Mouse (Mus musculus): ENCODE data around the gene Flna.

Flna gene

DNA sequence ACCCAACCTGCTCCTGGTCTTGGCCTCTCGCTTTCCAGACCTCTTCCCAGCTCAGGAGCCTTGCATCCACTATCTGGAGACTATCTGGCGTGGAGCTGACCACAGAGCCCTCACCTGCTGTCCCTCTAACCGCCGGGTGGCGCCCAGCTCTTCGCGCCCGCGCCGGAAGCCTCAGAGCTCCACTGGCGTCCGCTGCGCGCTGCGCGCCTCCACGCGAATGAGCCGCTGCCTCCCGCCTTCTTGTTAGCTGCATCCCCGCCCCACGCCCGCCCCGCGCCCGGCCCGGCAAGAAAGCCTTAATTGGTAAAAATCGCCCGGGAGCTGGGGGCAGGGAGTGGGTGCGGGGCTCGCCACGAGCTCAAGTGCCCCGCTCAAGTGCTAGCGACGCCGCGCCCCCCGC, at the start of gene Flna:
TSS of gene Flna (minus strand) at position 206 of the 400 bp plus-strand sequence.
- no peak for DNase-seq (ENCODE audit: low spot score)

DNA sequence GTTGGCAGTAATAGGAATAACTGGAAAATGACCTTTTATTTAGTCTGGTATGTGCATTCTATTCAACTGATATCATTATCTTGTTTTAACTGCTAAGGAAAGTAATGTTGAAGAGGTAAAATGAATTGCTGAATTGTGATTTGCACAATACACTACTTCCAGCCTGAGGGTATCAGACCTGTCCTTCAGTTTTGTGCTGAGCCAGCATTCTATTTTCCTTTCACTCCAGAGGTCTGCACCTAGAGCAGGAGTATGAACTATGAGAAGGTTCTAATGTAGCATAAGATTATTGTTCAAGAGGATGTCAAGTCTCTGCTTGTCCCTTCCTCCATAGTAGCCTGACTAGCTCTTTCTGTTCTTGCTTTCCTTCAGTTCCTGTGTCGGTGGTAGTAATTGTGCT, 48.7 kb upstream of the Flna start:
- no peak for DNase-seq (ENCODE audit: low spot score)

DNA sequence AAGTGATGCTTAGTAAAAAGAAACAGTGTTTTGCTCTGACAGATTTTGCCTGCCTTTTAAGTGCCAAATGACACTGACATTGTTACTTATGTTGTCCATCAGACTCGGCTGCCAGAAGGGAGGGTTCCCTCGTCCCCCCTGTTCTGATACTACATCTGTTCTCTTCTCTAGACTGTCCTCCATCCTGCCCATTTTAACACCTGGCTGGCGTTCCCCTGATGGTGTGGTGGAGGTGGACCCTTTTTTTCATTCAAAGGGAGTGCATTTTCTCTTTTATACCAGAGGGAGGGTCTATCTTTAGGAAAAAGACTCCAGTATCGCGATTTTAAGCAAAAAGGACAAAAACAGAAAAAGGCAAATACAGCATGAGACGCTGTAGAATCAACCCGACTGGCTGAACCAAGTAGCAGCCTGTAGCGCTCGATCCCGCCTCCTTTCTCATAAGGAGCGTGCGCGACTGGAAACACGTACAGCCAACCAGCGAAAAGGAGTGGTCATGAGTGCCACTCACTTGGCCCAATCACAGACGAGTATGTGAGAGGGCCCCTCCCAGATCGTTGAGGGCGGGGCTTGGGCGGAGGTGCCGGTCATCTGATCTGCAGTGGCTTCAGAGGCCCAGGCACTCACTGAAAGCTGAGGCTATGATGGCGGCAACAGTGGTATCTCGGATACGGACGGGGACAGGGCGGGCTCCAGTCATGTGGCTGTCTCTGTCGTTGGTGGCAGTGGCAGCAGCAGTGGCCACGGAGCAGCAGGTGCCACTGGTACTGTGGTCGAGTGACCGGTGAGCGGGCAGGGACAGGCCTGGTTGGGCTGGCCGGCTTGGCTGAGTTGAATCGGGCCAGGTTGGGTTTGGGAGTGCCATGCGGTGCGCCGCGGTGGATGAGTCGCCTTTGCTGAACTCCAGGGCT, 47.2 kb upstream of the Flna start, which contains the start of gene Atp6ap1:
TSS of gene Atp6ap1 (plus strand) at position 560 of the 911 bp plus-strand sequence.
- peak; percentile 87 for DNase-seq (ENCODE audit: low spot score)

DNA sequence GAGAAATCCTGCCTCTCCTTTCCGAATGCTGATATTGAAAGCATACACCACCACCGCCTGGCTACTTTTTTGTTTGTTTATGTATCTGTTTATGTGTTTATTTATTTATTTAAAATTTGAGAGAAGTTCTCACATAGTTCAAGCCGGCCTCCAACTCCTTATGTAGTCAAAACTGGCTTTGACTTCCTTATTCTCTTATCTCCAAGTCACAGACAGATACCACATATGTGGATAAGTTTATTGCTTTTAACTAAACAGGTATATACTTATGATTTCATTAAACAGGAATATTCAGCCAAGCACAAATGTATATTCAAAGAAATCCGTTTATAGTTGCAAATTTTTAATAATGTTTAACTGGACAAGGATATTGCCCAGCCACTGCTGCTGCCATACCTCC, 43.8 kb upstream of the Flna start:
- DNase-seq (ENCODE audit: low spot score) = no peak

DNA sequence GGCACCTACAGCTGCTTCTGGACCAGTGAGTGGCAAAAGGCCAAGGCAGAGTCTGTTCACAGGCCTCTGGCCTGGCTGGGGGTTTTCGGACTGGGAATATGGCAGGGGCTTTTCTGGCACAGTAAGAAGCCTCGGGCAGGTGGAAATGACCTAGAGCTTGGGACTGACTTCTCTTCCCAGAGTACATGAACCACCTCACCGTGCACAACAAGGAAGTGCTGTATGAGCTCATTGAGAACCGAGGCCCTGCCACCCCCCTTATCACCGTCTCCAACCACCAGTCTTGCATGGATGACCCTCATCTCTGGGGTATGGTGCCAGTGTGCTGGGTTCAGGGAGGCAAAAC, 33.4 kb upstream of the Flna start:
- DNase-seq (ENCODE audit: low spot score) = no peak

DNA sequence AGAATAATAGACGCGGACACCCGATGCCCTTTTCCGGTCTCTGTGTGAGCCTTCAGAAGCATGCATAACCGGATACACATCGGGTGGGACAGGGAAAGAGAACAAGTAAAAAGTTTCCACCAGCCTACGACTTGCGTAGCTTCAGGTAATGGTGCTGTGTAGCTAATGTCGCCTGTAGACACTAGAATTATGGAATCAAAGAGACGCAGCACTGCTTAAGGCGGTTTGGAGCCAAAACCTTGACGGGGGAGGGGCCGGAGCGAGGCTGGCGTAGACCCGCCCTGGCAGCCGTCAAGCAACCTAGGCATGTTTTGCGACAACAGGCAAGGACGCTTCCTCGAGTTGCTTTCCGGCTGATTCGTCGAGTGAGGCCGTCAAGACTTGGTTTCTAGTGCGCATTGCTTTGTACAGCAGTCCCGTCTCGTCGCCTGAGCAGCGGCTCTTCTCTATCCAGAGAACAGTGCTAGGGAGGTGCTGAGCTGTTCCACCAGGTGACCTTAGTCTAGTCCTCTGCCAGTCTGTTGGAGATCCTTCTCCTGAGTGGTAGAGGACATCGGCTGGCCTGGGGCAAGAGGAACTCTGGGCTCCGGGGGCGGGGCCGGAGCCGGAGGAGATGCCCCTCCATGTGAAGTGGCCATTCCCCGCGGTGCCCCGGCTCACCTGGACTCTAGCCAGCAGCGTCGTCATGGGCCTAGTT, 32.9 kb upstream of the Flna start:
- DNase-seq (ENCODE audit: low spot score) = peak; percentile 65

DNA sequence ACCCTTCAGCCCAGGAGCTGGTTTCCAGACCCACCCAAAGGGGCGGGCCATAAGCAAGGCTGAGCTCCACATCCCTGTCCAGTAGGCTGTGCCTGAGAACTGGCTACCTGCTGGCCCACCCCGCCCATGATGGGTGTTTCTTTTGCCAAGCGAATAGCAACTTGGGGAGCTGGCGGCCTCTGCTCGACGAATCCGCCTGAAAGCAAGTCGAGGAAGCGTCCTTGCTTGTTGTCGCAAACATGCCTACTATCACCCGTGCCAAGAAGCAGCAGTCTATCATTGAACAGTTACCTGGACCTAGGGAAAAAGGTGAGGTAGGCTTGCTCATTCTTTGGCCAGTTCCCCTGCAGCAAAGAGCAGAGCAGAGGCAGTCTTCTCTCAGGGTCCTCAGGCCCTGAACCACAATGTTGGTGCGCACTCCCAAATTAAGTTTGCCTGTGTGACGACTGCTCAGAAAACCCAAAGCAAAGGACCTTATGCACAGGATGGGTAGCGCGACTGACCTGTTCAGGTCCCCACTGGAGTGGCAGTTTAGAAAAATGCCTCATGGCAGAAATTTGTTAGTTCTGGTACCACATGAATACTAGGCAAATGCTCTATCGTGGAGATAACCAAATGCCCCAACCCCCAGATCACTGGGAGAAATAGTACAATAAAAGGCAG, 32.2 kb upstream of the Flna start, which contains the start of the genes Taz and Dnase1l1:
TSS of gene Taz (plus strand) at position 181 of the 663 bp plus-strand sequence.
TSS of gene Dnase1l1 (minus strand) at position 606 of the 663 bp plus-strand sequence.
- DNase-seq (ENCODE audit: low spot score) = peak; percentile 24

DNA sequence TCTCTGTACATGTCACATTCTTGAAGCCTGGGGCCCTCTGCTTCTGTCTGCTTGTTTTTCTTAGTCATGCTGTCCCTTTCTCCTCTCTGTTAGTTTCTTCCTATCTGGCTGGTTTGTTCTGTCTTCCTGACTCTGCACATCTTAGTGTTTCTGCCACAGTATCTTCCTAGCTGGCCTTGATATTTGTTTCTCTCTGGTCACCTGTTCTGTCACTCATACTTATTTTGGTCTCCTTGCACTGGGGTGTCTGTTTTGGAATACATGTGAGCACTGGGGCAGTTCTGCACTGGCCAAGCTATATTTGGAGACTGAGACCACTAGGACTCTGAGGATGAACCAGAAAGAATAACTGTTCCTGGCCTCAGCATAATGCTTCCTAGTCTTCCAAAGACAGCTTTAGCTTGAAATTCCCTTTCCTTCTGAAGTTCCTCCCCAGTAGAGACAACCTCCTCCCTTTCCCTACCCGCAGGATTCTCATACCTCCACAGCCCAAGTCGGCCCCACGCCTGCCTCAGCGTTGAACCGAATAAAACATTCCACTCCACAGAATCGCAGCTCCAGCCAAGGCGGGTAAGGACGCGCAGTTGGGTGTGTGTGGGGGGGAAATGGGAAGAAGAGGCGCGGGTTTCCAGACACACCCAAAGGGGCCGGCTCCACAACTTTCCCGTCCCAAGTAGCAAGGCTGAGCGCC, 31.6 kb upstream of the Flna start:
- DNase-seq (ENCODE audit: low spot score) = no peak

DNA sequence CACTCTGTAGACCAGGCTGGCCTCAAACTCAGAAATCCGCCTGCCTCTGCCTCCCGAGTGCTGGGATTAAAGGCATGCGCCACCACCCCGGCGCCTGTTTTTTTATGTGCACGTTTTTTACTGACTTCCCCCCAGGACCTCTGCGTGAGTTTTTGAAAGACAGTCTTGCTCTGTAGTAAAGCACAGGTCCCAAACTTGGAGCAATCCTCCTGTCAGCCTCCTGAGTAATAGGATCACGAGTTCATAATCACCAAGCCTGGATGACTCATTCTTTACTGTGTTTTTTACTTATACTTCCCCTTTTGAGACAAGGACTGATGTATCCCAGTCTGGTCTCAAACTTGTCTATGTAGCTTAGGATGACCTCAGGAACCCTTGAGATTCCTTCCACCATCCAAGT, 28.3 kb upstream of the Flna start:
- no peak for DNase-seq (ENCODE audit: low spot score)

DNA sequence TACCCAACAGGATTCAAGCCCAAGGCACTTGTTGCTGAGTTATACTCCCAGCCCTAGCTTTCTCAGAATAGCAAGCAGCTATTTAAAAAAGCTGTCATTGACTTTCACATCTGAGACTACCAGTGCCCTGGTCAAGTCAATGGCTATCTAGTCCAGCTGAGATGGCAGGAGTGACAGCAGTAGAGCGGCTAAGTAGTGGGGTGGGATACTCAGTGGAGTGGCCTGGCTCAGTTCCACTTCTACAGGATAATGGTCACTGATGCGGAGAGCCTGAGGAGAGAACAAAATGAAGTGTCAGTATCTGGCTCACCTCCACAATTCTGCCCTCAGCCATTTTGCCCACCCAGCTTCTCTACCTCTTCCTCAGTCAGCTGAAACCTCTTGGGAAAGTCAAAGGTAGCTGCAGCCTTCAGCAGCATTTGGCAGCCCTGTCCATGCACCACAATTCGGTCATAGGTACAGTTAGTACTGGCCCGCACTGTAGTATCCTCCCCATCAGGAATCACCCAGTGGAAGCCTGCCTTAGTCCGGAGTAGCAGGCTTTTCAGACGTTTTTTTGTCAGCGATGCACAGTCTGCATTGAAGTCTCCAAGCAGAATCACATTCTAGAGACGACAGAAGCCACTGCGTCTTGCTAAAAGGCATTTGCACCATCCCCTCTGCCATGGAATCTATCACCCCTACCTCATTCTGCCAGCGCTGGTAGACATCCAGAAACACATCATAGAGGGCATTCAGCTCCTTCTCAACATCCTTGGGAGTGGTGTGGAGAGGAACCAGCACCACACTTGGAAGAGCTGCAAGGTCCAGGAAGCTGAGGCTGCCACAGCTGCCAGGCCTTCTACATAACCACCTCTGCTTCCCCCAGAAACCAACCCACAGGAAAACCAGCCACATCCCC, 24.1 kb upstream of the Flna start:
- no peak for DNase-seq (ENCODE audit: low spot score)

DNA sequence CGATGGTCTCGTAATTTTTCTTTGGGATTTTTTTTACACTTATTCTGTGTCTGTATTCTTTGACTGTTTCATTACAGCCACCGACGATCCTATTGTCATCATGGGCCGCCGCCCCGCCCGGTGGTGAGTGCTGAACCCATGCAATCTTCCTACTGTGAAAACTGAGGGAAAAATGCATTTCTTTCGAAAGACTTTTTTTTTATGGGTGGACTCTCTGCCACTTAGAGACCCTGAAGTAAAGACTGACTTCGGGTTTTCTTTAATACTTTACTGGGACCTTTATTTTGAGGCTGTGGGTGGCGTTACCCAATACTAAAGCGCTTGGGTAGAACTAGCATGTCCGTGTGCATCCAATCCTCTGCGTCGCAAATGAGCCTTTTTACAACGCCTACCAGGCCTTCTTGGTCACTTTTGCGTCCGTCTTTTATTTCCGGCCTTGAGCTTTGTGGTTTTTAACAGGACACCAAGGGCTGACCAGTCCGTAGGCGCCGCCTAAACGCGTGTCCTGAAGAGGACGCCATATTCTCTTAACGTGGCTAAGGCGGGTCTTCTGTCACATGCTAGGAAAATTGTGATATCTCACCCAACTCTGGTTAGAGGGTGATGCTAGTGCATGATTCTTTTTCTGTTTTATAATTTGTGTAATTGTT, 21.4 kb upstream of the Flna start:
- no peak for DNase-seq (ENCODE audit: low spot score)

DNA sequence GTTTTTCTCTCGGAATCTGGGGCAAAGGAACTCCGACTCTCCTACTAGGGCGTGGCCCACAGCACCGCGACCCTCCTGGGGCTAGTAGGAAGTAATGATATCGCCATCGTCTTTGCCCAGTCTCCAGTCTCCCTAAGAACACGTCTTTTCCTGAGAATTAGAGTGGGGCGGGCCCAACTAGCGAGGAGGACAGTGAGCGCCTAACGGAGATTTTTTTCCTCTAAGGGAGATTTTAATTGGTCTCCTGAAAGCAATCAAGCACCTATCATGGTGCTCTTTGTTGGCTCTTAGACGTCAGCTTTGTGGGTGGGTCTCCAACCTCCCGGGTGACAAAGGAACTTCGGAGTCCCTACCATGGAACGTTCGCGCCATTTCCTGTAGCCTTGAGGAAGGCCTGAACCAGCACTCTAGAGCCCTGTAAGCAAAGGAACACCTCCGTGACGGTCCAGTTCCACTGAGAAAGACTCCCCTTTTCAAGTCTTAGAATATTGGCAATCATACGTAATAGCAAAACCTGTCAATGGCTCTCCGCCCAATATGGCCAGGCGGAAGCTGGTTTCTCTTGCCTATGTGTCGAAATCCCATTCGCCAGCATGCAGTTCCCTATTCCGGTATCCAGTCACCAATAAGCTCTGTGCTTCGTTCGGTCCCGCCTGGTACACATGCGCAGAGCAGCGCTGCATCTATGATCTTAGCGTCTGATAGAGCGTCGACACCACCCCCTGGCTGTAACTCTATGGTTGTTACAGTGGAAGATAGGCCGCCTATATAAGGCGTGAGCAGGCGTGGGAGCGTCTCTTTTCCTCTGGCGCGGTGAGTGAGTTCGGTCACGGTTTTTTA, 20.7 kb upstream of the Flna start, which contains the start of gene Rpl10:
TSS of gene Rpl10 (plus strand) at position 751 of the 840 bp plus-strand sequence.
- peak; percentile 92 for DNase-seq (ENCODE audit: low spot score)

DNA sequence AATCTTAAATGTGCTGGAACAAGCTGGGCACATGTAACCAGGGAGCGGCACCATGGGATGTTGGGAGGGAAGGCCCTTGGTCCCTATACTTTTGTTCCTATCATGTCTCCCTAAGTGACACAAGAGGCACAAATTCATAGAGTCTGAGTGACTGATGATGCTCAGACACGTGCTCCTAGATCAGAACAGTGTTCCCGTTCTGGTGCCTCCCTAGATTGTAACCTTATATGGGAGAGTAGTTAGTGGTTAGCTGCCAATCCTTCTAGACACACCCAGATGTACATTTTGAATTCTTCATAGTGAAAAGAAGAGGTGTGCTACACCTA, 20.1 kb upstream of the Flna start:
- DNase-seq (ENCODE audit: low spot score) = no peak

DNA sequence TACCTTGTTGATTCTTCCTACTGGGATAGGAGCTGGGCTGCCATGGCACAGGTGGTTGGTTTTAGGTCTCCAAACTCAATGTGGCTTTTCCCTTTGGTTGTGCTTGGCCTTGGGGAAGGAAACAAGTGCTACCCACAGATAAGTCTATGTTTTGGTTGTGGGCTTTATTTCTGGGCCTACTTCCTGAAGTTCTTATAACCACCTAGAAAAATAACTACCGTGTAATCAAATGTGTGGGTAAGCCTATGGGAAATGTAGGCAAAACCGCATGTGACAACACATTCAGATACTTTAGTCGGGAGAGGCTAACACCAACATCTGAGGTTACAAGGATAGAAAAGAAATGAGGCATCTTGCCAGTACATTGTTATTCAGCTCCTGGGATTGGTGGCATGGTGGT, 8.1 kb upstream of the Flna start:
- DNase-seq (ENCODE audit: low spot score) = no peak

DNA sequence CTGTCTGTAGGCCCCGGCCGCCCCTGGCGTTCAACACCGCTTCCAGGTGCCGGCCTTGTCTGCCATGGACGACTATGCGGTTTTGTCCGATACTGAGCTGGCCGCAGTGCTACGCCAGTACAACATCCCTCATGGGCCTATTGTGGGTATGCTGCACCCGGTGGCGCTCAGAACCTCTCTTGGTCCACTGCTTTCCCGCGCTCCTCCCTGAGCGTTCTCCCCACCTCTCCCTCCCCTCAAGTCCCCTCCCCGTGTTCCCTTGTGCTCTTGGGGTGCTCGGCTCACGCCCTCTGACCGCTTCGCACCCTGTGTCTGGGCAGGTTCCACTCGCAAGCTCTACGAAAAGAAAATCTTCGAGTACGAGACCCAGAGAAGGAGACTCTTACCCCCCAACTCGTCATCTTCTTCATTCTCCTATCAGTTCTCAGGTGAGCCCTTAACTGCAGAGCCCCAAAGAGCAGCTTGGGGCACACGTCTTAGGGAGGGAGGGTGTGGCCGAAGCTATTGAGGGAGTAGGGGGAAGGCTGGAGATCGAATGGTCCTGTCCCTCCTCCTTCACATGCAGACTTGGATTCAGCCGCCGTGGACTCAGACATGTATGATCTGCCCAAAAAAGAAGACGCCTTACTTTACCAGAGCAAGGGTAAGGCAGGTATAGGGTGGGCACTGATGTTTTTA, 5.4 kb upstream of the Flna start:
- DNase-seq (ENCODE audit: low spot score) = no peak

DNA sequence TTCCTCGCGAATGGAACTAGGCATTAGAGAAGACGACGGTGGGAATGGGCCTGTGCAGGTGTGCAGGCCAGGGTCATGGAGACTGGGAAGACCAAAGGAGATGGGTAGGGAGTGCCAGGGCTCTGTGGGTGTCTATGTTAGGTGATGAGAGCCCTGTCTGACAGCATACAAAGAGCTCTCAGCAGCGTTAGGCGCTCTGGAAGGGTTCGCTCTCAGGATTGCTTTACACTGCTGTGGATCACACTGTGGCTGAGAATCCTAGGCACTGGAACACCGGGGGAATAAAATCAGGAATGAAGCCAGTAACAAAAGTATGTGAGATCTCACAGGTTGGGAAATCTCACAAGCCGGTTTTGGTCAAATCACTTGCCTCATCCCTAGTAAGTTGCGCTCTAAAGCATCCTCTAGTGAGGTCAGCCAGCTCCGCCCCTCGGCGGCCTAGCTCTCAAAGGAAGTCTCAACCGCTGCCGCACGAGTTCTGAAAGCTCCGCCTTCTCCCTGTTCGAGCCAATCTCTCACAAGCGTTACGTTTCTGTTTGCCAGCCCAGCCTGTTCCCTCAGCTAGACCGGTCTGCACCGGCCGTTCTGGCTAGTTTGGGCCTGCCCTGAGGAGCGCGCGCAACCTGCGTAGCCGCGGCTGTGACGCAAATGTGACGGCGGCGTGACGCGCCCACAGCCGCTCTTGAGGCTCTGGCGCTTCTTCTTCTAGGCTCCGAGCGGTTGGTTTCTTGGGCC, 4.7 kb upstream of the Flna start, which contains the start of gene Emd:
TSS of gene Emd (plus strand) at position 535 of the 735 bp plus-strand sequence.
- DNase-seq (ENCODE audit: low spot score) = no peak

DNA sequence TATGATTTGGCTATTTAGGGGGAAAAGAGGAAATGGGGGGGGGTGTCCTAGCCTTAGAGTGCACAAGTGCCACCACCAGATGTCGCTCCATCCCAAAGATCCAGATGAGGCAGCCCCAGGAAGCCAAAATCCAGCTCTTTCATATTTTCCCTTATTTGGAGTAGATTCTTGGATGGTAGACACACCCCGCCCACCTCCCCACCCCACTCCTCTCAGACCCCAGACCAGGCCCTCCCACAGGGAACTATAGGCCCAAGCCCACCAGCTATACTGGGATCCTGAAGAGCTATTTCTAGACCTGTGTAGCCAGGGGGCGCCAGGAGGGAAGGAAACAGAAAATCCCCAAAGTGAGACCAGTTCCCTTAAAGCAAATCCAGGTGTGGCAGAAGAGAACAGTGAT, 969 bp downstream of the Flna start:
- DNase-seq (ENCODE audit: low spot score) = no peak

DNA sequence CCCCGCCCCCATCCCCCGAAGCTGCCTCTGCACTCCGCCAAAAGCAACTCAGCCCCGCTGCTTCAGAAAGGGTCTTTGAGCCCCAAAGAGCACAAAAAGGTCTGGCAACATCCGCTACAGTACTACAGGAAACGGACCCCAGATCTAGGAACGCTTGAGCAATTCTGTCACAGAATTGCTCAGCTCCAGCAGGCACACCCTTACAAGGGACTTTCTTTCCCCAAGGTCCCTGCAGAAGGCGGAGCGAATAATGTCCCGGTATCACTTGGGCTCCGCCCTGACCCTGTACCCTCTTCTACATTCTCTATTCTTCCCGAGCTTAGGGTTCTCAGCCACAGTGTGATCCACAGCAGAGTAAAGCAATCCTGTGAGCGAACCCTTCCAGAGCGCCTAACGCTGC, 2.9 kb downstream of the Flna start:
- DNase-seq (ENCODE audit: low spot score) = no peak
